Mouse (Mus musculus) right cerebral cortex, postnatal 10 days (tissue): ENCODE measurements around the gene Nckap5.
A peak's percentile ranks its signal among the peaks of the same experiment; 100 is the strongest.
"Not testable (repeated sequence)": the region's sequence is repeated elsewhere in the genome, so short reads cannot be mapped to it uniquely, and the experiment has no call there.

Experiments
- DNase-seq, 2 experiments: peaks; one replicate each; pipeline ENCODE4 v3.0.0; 2021; ENCODE audit warnings: low spot score in 2 of 2

Nckap5 gene

GRCm38 (mm10) chr1:126024518-126024917, 806.1 kb downstream of the Nckap5 start:
- peak; percentile 70 to 84 for DNase-seq

GRCm38 (mm10) chr1:126022959-126023358, 807.6 kb downstream of the Nckap5 start:
- DNase-seq = no peak

- DNase-seq = not testable (repeated sequence)
Measured at GRCm38 (mm10) chr1:126018654-126019053, 811.9 kb downstream of the Nckap5 start.

DNA sequence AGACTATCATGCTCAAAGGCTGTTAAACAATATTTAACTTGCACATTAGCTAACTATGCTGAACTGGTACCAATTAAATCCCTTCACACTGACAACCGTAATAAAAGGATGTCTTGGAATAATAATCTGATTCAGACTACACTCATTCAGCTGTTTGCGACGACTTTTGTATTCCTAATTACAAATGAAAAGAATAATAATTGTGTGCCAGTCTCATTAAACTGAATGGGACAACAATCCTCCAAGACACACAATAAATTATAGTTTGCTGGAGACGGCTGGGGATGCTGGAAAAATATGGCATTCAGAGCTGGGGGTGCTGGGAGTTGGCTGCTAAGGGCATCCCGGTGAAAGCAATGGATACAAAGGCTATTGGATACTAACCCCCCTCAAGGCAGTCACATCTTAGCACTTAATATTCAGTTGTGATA, 818.9 kb downstream of the Nckap5 start:
- no peak for DNase-seq

GRCm38 (mm10) chr1:126007571-126007970, 823.0 kb downstream of the Nckap5 start:
- DNase-seq = no peak

GRCm38 (mm10) chr1:126005672-126006071, 824.9 kb downstream of the Nckap5 start:
- DNase-seq = no peak

- DNase-seq = no peak
Measured at GRCm38 (mm10) chr1:125996540-125996939, 834.1 kb downstream of the Nckap5 start.

DNA sequence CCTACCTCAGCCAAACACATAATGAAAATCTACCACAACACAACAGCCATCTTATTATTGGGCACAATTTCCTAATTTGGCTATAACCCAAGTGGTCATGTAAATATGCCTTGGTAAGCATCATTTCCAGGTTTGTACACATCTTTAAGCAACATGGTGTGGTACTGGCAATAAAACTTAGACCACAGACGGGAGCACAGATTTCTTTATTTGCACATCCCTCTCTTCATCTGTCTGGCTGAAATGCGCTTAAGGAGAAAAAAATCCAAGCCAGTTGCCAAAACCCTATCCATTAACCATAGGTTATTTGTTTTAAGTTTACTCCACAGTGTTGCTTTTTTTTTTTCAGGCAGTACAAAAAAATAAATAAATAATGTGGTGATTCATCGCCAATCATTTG, 842.8 kb downstream of the Nckap5 start:
- peak in 1 of 2 experiments; percentile 35 for DNase-seq

- DNase-seq = no peak
Measured at GRCm38 (mm10) chr1:125984570-125984969, 846.0 kb downstream of the Nckap5 start.

GRCm38 (mm10) chr1:125974649-125975048, 856.0 kb downstream of the Nckap5 start:
- no peak for DNase-seq

- no peak for DNase-seq
Measured at GRCm38 (mm10) chr1:125971933-125972332, 858.7 kb downstream of the Nckap5 start.

GRCm38 (mm10) chr1:125967671-125968070, 862.9 kb downstream of the Nckap5 start:
- no peak for DNase-seq

GRCm38 (mm10) chr1:125951026-125951425, 879.6 kb downstream of the Nckap5 start:
- DNase-seq = no peak

- DNase-seq = peak in 1 of 2 experiments; percentile 30
Measured at GRCm38 (mm10) chr1:125949076-125949475, 881.5 kb downstream of the Nckap5 start.

- peak; percentile 65 to 76 for DNase-seq
Measured at GRCm38 (mm10) chr1:125945136-125945535, 885.5 kb downstream of the Nckap5 start.

GRCm38 (mm10) chr1:125943305-125943704, 887.3 kb downstream of the Nckap5 start:
- DNase-seq = no peak

GRCm38 (mm10) chr1:125925486-125925885, 905.1 kb downstream of the Nckap5 start:
- no peak for DNase-seq

DNA sequence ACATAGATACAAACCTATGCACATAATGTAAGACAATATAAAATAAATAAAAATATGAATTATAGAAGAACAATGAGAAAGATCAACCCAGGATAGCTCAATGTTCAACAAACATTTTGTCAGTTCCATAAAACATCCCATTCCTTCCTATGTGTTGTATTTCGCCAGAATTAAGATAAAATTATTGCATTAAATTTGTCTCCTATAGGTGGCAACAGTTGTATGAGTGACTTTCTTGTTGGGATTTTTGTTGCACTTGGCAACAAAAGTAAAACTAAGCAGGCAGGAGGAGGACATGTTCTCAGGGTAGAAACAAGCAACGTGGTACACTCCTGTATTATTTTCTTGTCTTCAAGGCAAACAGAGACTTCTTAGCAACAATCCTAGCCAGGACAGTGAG, 907.5 kb downstream of the Nckap5 start:
- no peak for DNase-seq

DNA sequence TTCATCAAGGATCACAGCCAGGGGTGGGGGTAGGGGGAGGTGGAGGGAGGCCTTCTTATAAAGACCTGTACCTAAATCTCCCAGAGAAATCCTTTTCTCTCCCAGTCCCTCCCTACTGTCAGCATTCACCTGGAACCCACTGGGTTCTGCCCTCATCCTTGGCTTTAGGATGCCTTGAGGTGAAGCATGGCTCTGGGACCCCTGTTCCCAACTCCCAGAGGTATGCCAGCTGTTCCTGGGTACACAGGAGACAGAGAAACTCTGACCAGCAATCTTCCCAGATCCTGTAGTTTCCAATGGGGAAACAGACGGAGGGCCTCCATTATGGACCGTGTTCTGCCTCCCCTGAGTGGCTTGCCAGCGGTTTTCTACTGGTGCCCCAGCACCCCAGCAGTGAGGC, 909.9 kb downstream of the Nckap5 start:
- no peak for DNase-seq

- DNase-seq = peak in 1 of 2 experiments; percentile 26
Measured at GRCm38 (mm10) chr1:125912601-125913600, 917.7 kb downstream of the Nckap5 start, which contains the start of gene Lypd1. Gene Lypd1 (minus strand): TSS chr1:125913101.

DNA sequence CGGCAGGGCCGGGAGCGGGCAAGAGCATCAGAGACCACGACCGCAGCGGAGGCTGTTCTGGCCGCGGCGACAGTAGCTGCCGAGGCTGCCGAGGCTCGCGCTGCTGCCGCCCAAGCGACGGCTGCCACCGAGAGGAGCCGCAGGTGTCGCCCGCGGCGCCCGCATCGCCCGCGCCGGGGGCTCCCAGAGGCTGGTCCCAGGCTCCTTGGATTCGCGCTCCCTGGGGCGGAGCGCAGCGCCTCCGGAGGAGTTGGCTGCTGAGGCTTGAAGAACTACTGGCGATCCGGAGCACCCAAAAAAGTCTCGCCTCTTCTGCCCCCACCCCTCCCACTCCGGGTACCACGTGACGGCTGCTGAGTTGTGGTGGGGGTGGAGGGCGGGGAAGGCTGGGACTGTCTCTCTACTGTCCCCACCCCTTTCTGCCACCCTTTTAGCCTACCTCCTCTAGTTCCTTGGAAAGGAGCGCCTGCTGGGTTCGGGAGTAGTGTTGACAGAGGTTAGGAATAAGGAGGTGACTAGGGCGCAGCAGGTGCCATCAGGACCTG, 918.6 kb downstream of the Nckap5 start:
- DNase-seq = peak; percentile 71 to 78

DNA sequence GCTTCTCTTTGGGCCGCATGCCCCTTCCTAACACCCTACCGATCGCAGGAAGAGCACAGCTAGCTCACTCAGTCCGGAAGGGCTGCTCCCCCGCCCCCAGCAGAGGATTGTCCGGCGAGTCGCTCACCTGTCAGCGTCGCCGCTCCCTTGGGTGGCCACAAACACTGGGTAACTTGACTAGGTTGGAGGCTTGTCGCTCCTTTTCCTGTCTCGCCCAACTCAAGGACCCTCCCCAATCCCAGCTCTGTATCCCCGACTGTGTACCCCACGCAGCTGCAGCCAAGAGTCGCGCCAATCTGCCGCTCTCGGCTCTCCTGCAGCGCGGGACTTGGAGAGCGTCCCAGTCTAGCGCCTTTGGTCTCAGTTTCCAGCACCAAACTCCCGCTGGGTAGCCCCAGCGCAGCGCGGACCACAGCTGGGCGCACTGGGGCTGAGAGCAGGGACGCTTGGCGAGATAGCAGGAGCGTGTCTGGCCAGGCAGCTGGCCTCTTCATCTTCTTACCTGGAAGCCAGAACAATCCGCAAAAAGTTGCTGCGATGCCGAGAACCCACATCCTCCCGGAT, 919.2 kb downstream of the Nckap5 start:
- DNase-seq = peak; percentile 73 to 78
